Mouse (Mus musculus): Measurements from ENCODE around the gene Nisch. TPM values are rescaled to one million over a fixed set of nuclear protein-coding genes. Genes with fewer than 3 reads are reported as not detected.
A peak's percentile ranks its signal among the peaks of the same experiment; 100 is the strongest.

Gene Nisch
- polyA plus RNA-seq, 1 experiment = 370 TPM

DNA sequence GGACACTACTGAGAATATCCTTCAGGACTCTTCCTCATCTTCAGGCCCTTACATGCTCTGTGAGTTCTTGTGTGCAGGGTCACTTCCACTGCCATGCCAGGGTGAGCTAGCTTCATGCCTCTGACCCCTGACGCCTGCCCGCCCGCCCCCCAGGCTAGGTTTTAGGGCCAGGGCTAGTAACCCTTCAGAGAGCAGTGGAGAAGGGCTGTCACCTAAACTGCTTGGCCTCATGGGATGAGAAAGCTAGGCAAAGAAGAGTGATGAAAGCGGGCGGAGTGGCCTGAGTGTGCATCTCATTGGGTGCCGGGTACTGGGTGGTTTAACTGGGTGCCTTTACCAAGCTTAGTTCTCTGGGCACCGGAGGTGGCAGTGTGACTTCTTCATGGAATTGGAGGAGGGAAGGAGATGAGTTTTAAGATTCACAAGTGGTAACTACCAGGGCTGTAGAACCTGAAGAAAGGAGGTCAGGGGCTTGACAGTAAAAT, 84.2 kb downstream of the Nisch start:
- no peak for DNase-seq (ENCODE audit: extremely low spot score in 1 of 2, low spot score in 1 of 2)

DNA sequence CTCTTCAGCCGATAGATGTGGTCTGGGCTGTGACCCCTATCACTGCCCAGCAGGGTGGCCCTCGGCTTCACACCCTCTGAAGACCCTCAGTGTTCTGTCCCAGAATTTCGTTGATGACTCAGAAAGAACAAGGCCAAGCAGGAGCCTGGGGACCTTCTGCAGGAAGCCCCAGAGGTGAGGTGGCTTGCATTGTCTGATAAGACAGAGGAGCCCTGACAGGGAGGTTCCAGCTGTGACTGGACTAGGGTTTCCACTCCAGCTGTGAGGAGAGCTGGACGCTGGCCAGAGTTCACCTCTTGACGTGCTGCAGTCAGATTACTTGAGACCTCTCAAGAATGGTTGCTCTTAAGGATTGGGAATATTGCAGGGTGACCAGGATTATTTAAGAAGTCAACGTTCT, 84.7 kb downstream of the Nisch start:
- no peak for DNase-seq (ENCODE audit: extremely low spot score in 1 of 2, low spot score in 1 of 2)

DNA sequence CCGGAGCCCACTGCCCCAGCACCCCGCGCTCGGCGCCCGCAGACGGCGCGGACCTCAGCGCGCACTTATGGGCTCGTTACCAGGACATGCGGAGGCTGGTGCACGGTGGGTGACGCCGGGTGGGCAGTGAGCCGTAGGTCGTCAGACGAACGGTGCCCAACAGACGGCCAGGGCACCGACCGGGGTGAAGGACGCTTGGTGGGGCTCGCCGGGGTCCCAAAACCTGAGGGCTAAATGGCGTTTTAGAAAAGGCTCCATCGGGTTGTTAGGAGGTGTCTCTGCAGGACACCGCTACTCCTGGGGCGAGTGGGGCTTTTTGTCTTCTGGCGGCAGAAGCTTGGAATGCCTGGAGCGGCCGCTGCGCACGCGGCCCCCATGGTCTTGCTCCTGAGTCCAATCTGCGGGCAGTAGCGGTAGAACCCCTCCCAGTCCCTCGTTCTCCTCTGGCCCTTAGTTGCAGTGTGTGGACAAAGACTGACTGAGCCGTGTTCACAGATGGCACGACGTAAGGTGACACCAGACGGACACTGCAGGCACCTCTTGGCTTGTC, 85.4 kb downstream of the Nisch start:
- DNase-seq (ENCODE audit: extremely low spot score in 1 of 2, low spot score in 1 of 2) = no peak

DNA sequence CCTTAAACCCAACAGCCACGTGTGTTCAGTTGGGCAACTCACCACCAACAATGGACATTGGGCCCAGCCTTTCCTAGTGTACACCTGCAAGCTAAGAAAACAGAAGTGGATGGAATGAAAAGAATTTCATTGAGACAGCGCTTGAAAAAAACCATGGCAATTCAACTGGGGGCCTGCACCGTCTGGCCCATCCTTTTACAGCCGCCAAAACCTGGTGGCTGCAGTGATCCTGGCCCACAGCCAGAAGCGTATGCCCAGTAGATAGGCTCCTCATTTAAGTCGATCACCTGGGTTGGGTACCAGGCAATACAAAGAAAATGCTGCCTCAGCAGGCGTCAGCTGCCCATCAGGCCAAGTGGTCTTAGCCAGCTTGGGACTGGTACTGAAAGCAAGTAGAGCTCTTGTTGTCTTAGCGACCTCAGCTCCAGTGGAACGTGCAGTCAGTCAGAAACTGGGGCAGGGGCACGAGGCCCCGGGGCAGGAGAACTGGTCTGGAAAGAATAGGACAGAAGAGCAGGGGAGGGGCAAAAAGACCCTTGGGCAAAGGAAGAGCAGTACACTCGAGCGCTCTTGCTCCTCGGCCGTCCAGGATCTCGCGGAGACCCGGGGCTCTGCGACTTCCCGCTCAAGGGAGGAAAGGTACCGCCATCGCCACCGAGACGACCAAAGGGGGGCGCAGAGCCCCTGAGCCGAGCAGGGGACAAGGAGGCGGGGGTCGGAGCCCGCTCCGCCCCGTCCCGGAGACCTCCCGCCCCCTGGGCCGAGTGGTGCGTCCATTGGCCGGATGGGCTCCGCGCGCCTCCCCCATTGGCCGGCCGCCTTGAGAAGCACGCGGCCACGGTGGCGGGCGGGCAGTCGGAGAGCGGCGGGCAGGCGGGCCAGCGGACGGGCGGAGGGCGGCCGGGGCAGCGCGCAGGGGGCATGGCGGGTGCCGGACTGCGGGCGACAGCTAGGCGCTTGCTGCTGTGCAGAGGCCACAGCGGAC, 86.2 kb downstream of the Nisch start, which contains the start of gene Nt5dc2:
TSS of gene Nt5dc2 (plus strand) at position 818 of the 985 bp plus-strand sequence.
- peak in 1 of 2 experiments; percentile 59 for DNase-seq (ENCODE audit: extremely low spot score in 1 of 2, low spot score in 1 of 2)

DNA sequence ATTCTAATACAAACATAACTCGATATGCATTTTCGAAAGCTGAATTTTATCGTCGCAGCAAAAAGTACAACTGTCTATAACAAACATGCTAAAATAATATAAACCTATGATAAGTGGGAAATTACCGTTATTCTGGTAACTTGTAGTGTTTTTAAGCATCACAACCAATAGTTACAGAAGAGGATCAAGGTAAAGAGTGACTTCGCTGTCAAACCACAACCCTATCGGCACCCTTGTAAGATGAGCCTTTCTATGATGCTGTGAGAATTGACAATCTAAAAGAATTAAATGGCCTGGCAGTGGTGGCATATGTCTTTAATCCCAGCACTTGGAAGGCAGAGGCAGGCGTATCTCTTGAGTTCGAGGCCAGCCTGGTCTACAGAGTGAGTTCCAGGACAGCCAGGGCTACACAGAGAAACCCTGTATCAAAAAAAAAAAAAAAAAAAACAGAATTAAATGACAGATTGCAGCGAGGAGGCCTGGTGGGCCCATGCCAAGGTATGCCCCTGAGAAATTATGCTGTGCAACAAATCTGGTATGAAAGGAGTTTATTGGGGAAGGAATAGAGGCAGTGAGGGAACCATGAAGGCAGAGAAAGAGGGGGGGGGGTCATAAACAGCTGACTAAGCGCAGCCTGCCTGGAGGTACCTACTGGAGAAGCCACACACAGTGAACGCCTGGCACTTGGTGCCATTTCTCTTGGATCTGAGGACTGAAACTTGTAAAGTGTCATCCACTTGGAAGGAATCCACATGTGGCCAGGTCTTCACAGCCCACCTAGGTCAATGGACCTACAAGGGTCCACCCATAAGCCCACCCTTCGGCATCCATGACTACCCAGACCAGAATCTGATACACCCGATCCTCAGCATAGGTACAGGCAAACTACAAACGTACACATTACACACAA, 87.2 kb downstream of the Nisch start:
- DNase-seq (ENCODE audit: extremely low spot score in 1 of 2, low spot score in 1 of 2) = no peak

DNA sequence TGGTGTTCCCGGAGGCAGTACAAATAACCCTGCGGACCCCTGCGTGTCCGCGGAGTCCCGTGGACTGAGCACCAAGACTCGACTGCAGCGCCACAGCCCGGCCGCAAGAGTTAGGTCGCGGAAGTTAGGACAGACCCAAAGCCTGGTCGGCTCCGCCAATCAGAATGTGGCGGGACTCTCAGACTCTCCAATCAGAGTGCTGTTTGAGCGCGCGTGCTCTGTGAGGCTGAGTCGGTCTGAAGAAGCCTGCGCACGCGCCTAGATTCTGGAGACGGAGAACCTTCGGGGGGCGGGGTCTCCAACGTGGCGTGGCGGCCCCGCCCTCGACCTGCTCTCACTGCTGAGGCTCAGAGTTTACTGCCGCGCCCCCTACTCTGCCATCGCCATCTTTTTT, 87.9 kb downstream of the Nisch start, which contains the start of gene Smim4:
TSS of gene Smim4 (minus strand) at position 131 of the 394 bp plus-strand sequence.
- DNase-seq (ENCODE audit: extremely low spot score in 1 of 2, low spot score in 1 of 2) = peak; percentile 97 to 98

DNA sequence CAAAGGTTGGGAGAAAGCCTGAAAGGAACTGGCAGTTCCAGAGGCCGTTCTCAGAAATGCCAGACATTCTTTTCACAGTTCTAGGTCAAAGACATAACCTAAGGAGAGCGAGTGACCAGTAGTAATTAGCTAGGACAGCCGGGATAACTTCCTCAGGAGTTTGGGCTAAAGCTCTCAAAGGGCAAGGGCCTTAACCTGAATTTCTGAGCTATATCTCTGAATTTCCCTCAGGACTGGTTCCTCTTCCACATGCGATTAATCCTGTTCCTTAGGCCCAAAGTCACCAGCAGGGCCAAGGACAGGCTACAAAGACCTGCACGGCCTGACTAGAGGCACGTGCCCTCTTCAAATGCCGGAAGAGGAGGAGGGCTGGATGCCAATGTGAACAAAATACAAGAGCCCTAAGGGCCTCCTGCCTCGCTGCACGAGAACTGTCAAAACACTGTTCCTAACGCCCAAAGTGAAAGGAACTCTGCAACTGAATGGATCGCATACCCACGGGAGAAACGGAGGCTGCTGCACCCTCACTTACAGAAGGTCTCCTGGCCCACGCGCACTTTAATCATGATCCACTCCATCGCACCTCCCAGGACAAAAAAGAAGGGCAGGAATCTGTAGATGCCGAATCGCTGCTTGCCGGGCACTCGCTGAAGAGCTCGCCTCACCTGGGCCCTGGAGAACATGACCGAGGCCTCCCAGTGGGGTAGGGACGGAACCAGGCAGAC, 88.5 kb downstream of the Nisch start:
- DNase-seq (ENCODE audit: extremely low spot score in 1 of 2, low spot score in 1 of 2) = no peak

DNA sequence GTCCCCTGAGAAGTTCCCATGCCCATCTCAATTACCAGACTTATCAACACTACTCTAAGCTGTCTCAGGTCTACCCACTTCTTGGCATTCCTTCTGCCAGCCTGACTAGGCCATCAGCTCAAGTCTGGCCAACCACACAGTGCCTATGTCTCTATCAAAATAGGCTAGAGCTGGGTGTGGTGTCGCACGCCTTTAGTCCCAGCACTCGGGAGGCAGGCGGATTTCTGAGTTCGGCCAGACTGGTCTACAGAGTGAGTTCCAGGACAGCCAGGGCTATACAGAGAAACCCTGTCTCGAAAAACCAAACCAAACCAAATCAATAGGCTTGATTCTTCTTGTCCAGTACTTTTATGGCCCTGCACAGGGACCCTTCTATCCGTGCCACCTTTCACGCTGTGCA, 89.9 kb downstream of the Nisch start:
- DNase-seq (ENCODE audit: extremely low spot score in 1 of 2, low spot score in 1 of 2) = no peak

DNA sequence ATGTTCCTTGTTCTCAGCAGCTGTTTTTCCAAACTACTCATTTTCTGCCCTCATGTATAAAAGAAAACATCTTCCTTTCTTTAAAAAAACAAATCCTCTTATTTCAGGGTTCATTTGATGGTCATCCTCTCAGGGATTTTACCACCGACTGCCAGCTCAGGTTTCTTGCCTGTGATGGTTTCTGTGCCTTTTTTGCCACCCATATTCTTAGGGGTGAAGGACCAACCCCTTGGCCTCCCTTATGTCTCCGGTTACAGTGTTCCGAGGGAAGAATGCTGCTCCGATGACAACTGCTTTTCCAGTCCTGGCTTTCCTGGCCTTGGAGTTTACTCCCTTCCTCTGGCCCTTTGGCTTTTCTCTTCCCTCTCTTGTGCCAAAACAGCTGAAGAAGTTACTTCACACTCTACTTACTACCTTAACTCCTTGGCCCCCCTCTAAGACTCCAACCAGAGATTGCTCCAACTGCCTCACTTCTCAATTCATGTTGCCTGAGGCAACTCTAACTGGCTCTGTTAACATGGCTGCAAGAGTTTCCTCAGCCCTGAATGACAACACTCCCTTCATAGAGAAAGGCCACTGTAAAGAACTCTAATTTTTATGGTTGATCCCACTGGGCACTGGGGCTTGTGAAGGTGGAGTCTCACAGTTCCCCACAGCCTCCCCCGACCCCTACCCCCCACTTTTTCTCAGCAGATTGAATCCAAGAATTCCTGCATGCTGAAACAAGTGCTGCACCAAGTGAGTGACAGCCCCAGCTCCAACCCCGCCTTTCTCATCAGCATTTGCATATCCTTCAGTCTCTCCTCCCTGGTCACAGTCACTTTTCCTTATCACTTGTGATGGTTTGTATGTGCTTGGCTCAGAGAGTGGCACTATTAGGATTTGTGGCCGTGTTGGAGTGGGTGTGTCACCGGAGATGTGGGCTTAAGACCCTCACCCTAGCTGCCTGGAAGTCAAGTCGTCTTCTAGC, 91.4 kb downstream of the Nisch start:
- DNase-seq (ENCODE audit: extremely low spot score in 1 of 2, low spot score in 1 of 2) = no peak

Other genes starting within 250 kb of the Nisch start
- gene Glt8d1, start 215.5 kb downstream of the Nisch start, polyA plus RNA-seq (2012; rRNA removed) = 118 and 124 TPM in 2 replicates
- 226 and 247 TPM in 2 replicates for gene Spcs1, start 215.3 kb downstream of the Nisch start, polyA plus RNA-seq (2012; rRNA removed)
- gene Pbrm1, start 197.8 kb downstream of the Nisch start, polyA plus RNA-seq (2012; rRNA removed) = 18.5 and 20.4 TPM in 2 replicates
- 61.6 and 64.0 TPM in 2 replicates for gene Gnl3, start 197.8 kb downstream of the Nisch start, polyA plus RNA-seq (2012; rRNA removed)
- 25.7 and 29.9 TPM in 2 replicates for gene Smim4, start 88.0 kb downstream of the Nisch start, polyA plus RNA-seq (2012; rRNA removed)
- 20.2 and 21.4 TPM in 2 replicates for gene Nt5dc2, start 85.9 kb downstream of the Nisch start, polyA plus RNA-seq (2012; rRNA removed)
- 15.5 and 19.1 TPM in 2 replicates for gene Stab1, start 48.3 kb downstream of the Nisch start, polyA plus RNA-seq (2012; rRNA removed)
- gene Tnnc1, start 8.6 kb downstream of the Nisch start, polyA plus RNA-seq (2012; rRNA removed) = 51.3 and 55.5 TPM in 2 replicates
- 3.5 and 3.9 TPM in 2 replicates for gene Sema3g, start 914 bp upstream of the Nisch start, polyA plus RNA-seq (2012; rRNA removed)
- 4.5 and 5.9 TPM in 2 replicates for gene Phf7, start 34.4 kb upstream of the Nisch start, polyA plus RNA-seq (2012; rRNA removed)
- gene Bap1, start 34.5 kb upstream of the Nisch start, polyA plus RNA-seq (2012; rRNA removed) = 131 and 145 TPM in 2 replicates
- gene Dnah1, start 107.0 kb upstream of the Nisch start, polyA plus RNA-seq (2012; rRNA removed) = 4.9 and 6.1 TPM in 2 replicates
- gene Capn7, start 119.7 kb upstream of the Nisch start, polyA plus RNA-seq (2012; rRNA removed) = 32.1 and 33.7 TPM in 2 replicates
- gene Sh3bp5, start 219.1 kb upstream of the Nisch start, polyA plus RNA-seq (2012; rRNA removed) = 38.4 and 44.0 TPM in 2 replicates